Mouse (Mus musculus): ENCODE measurements around the gene Taf12. TPM values are rescaled to one million over a fixed set of nuclear protein-coding genes. Genes with fewer than 3 reads are reported as not detected.

The Taf12 gene
- polyA plus RNA-seq (2015; fragmentation: Nextera tagmentation; extraction: Ambion mirVana): 52.5 and 57.9 TPM in 2 replicates

DNA sequence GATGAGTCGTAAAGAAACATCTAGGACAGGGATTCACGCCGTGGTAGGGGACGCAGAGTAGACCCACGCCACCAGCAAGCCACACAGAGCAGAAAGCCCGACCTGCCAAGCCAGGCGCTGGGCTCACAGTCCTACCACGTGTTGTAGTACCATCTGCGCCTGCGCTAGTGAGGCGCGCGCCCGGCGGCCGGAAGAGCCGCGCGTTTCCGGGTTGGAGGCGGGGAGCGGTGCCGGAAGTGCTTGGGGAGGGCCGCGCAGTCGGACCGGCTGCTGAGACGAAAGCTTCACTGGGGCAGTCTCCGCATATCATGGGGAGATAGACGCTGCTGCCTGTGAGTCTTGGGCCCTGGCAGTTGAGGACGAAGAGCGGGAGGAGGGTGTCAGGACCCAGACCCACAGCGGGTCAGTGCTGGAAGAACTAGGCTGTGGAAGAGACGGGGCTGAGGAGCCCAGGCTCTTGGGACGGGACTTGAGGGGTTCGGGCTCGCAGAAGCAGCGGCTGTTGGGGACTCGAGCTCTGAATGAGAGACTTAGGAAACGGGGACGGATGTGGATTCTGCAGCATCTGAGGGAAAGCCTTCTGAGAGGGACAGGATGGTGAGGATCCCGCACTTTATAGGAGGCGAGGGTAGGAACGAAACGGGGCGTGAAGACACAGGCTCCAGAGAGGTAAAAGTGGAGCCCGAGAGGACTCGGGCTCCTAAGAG, at the start of gene Taf12:
Taf12 (plus strand) TSS at position 220 of the 707 bp plus-strand sequence.
- Histone ChIP-seq H3K9ac (peak within 1 kb of the TSS; percentile 91), H3K9me3 (no peaks in the 10 kb centered on the region), H3K36me3 (no peaks in the 10 kb centered on the region), H3K27ac (peak within 1 kb of the TSS; percentile 94), H3K4me1 (peaks cover 19% of the 10 kb centered on the region), H3K4me3 (peak within 1 kb of the TSS; percentile 87), H3K4me2 (peak within 1 kb of the TSS; percentile 87), H3K27me3 (no peaks in the 10 kb centered on the region)
- peak; percentile 88 for ATAC-seq (ENCODE audit: insufficient number of reproducible peaks, insufficient read depth, low FRiP score, low TSS enrichment, low read depth)
- under 1% methylated on average over 48 of the region's 48 CpGs for WGBS

DNA sequence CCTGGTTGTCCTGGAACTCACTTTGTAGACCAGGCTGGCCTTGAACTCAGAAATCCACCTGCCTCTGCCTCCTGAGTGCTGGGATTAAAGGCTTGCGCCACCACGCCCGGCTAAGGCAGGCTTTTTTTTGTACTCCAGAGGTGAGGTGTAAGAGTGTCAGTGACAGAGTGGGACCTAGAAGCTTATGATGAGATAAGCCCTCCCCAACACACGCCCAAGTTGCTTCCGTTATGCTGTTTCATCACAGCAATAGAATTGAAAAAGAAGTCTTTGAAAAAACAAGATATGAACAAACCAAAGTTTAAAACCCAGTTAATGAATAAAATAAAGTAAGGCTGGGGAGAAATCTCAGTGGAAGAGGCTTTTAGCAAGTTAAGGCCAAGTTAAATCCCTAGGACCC, 43.8 kb upstream of the Taf12 start:
- Histone ChIP-seq H3K4me2 (no peak overlapping the region), H3K4me3 (no peak overlapping the region), H3K4me1 (no peaks in the 10 kb centered on the region), H3K9me3 (no peaks in the 10 kb centered on the region), H3K9ac (no peak overlapping the region), H3K36me3 (peaks cover 96% of the 10 kb centered on the region), H3K27ac (no peak overlapping the region), H3K27me3 (no peaks in the 10 kb centered on the region)
- 97% methylated on average over 5 of the region's 5 CpGs for WGBS
- no peak for ATAC-seq (ENCODE audit: insufficient number of reproducible peaks, insufficient read depth, low FRiP score, low TSS enrichment, low read depth)

DNA sequence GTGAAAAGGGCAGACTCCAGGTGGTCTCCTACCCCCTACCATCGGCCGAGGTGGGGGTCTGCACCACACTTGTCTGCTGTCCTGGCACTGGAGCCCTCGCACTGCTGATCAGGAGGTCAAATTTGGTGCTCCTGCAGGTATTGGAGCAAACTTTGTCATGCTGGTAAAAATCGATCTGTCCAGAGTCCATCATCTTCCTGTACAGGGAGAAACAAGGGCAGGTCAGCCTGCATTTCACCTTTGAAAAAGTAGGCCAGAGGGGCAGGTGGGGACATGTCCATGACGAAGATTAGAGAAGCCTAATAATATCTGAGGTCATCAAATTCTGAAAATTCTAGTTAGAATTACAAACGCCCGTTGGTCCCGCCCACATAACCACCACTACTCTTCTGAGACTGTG, 39.5 kb upstream of the Taf12 start:
- Histone ChIP-seq H3K4me3 (no peak overlapping the region), H3K4me2 (no peak overlapping the region), H3K27me3 (no peaks in the 10 kb centered on the region), H3K27ac (no peak overlapping the region), H3K4me1 (no peaks in the 10 kb centered on the region), H3K9ac (no peak overlapping the region), H3K9me3 (no peaks in the 10 kb centered on the region), H3K36me3 (peaks cover 89% of the 10 kb centered on the region)
- WGBS: 91% methylated on average over 8 of the region's 8 CpGs
- no peak for ATAC-seq (ENCODE audit: insufficient number of reproducible peaks, insufficient read depth, low FRiP score, low TSS enrichment, low read depth)

DNA sequence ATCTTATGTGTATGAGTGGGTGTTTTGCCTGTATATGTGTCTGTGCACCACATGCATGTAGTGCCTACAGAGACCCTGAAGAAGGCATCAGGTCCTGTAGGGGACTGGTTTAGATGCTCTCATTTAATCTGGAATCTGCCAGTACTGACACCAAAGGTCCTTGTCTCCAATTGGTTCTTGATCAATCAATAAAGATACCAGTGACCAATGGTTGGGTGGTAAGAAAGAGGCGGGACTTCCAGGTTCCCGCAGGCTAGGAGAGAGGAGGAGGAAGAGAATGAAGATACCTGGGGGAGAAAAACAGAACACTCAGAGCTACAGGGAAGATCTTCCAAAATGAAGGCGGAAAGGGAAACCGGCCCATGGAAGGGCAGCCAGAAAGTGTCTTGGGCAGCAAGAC, 35.8 kb upstream of the Taf12 start:
- no peaks in the 10 kb centered on the region for H3K4me1 ChIP-seq
- H3K27me3 ChIP-seq: no peaks in the 10 kb centered on the region
- H3K9me3 ChIP-seq: no peaks in the 10 kb centered on the region
- peaks cover 87% of the 10 kb centered on the region for H3K36me3 ChIP-seq
- H3K4me3 ChIP-seq: no peak overlapping the region
- 92% methylated on average over 4 of the region's 4 CpGs for WGBS
- no peak for ATAC-seq (ENCODE audit: insufficient number of reproducible peaks, insufficient read depth, low FRiP score, low TSS enrichment, low read depth)
- H3K9ac ChIP-seq: no peak overlapping the region
- H3K27ac ChIP-seq: no peak overlapping the region
- H3K4me2 ChIP-seq: no peak overlapping the region

DNA sequence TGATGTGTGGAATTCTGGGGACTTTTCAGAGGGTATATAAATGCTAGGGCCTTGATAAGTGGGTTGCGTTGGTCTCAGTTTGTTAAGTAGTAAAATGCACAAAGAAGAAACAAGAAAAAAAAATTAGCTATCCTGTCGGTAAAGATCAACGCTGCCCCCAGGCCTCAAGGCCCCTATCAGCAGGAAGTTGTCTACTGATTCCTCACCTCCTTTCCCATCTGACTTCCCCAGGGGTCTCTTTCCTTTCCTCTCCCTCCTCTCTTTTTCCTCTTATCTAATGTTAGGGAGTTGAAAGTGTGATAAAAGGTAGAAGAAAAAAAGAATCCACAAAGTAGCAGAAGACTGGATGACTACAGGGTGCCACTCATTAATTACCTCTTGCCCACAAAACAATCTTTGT, 33.8 kb upstream of the Taf12 start:
- no peak overlapping the region for H3K4me3 ChIP-seq
- H3K27ac ChIP-seq: no peak overlapping the region
- peaks cover 77% of the 10 kb centered on the region for H3K36me3 ChIP-seq
- no peaks in the 10 kb centered on the region for H3K27me3 ChIP-seq
- H3K9me3 ChIP-seq: no peaks in the 10 kb centered on the region
- no peak overlapping the region for H3K4me2 ChIP-seq
- ATAC-seq (ENCODE audit: insufficient number of reproducible peaks, insufficient read depth, low FRiP score, low TSS enrichment, low read depth): no peak
- 81% methylated on average over 3 of the region's 3 CpGs for WGBS
- no peaks in the 10 kb centered on the region for H3K4me1 ChIP-seq
- no peak overlapping the region for H3K9ac ChIP-seq

DNA sequence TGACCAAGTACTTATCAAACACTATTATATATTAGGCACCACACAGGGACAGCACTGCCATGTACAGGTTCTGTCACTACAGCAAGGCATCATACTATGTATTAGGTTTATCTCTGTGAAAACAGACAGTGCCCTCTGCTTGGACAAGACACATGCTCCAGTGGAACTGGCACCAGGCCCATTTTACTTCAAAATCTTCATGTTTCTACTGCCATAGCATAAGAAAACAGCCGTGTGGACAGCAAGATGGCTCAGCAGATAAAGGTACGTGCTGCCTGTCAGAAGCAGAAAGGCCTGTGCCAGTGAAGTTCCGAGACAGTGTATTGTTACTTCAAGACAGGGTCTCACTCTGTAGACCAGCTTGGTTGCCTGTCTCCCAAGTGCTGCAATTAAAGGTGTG, 33.0 kb upstream of the Taf12 start:
- no peak overlapping the region for H3K4me3 ChIP-seq
- no peak overlapping the region for H3K4me2 ChIP-seq
- 88% methylated on average over 3 of the region's 3 CpGs for WGBS
- no peak overlapping the region for H3K9ac ChIP-seq
- H3K9me3 ChIP-seq: no peaks in the 10 kb centered on the region
- no peak for ATAC-seq (ENCODE audit: insufficient number of reproducible peaks, insufficient read depth, low FRiP score, low TSS enrichment, low read depth)
- H3K27ac ChIP-seq: no peak overlapping the region
- H3K4me1 ChIP-seq: no peaks in the 10 kb centered on the region
- H3K36me3 ChIP-seq: peaks cover 78% of the 10 kb centered on the region
- no peaks in the 10 kb centered on the region for H3K27me3 ChIP-seq

DNA sequence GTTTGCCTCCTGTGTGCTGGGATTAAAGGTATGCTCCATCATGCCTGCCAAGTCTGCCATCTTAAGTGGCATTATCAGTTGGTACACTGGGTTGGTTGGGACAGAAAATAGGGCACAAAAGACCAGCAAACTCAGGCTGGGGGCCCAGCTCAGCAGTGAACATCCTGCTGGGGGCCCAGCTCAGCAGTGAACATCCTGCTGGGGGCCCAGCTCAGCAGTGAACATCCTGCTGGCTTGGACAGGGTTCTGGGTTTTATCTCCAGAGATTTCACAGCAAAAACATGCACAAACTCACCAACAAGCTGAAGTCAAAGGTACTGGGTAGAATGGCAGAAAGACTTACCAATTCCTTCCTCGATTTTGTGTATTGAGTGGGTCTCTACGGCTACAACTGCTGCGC, 28.5 kb upstream of the Taf12 start:
- Histone ChIP-seq H3K4me1 (no peaks in the 10 kb centered on the region), H3K36me3 (peaks cover 80% of the 10 kb centered on the region), H3K27ac (no peak overlapping the region), H3K9ac (no peak overlapping the region), H3K9me3 (no peaks in the 10 kb centered on the region), H3K27me3 (no peaks in the 10 kb centered on the region), H3K4me2 (no peak overlapping the region), H3K4me3 (no peak overlapping the region)
- ATAC-seq (ENCODE audit: insufficient number of reproducible peaks, insufficient read depth, low FRiP score, low TSS enrichment, low read depth): no peak
- 95% methylated on average over 3 of the region's 3 CpGs for WGBS

DNA sequence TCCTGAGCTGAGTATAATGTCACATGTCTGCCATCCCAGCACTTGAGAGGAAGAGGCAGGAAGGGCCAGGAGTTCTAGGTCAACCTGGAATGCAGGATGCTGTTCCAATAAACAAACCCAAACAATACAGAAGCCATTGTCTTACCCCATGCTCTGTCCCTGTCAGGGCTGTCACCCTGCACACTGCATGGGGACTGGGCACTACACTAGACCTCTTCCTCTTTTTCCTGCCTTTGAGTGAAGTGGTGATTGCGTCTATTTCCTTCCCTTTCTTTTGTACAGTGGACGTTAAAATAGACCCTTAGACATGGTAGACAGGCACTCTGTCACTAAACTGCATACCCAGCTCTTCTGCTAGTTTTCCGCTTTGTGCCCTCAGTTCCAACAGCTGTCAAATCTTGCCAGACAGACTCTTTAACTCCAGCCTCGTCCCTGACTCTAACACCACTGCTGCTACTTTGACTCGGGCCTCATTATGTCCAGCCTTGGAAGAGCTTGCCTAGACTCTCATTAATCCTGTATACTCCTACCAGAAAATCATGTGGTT, 26.7 kb upstream of the Taf12 start:
- peaks cover 81% of the 10 kb centered on the region for H3K36me3 ChIP-seq
- no peak for ATAC-seq (ENCODE audit: insufficient number of reproducible peaks, insufficient read depth, low FRiP score, low TSS enrichment, low read depth)
- H3K4me1 ChIP-seq: no peaks in the 10 kb centered on the region
- H3K4me3 ChIP-seq: no peak overlapping the region
- H3K27ac ChIP-seq: no peak overlapping the region
- WGBS: 84% methylated on average over 5 of the region's 5 CpGs
- no peaks in the 10 kb centered on the region for H3K9me3 ChIP-seq
- no peak overlapping the region for H3K9ac ChIP-seq
- H3K27me3 ChIP-seq: no peaks in the 10 kb centered on the region
- H3K4me2 ChIP-seq: no peak overlapping the region

DNA sequence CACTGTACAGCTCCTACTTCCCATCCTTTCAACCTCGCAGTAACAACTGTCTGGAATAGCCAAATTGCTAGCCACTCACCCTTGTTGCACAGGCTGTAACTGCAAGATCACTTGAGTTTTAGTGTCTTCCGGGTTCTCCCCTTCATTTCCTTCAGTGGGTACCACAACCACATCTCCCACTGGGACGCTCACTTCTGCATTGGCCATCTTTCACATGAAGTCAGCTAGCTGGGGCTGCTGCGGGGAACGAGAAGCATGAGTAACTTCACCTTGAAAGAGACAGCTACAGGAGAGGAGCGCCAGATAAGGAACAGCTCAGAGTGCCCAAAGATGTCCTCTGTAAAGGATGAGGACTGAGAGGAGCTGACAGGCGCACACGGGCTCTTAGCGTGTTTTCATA, 22.6 kb upstream of the Taf12 start:
- no peaks in the 10 kb centered on the region for H3K27me3 ChIP-seq
- no peaks in the 10 kb centered on the region for H3K9me3 ChIP-seq
- ATAC-seq (ENCODE audit: insufficient number of reproducible peaks, insufficient read depth, low FRiP score, low TSS enrichment, low read depth): no peak
- no peak overlapping the region for H3K9ac ChIP-seq
- WGBS: 91% methylated on average over 9 of the region's 9 CpGs
- H3K36me3 ChIP-seq: peaks cover 51% of the 10 kb centered on the region
- no peaks in the 10 kb centered on the region for H3K4me1 ChIP-seq
- H3K27ac ChIP-seq: no peak overlapping the region
- no peak overlapping the region for H3K4me3 ChIP-seq
- H3K4me2 ChIP-seq: no peak overlapping the region

DNA sequence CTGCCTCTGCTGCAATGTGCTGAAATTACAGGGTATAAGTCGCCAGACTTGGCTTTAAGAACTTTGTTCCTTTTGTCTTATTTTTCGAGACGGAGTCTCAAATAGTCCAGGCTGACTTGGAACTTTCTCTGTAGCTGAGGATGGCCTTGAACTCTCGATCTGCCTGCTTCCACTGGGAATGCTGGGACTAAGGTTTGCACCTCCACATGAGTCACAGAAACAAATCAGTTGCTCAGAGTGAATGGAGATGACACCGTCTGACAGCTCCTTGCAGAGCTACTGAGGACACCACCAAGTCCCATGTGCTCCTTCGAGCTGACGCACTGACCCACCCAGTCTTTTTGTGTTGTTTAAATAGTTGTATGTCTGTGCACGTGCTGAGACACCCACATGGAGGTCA, 21.0 kb upstream of the Taf12 start:
- Histone ChIP-seq H3K4me3 (no peak overlapping the region), H3K27ac (no peak overlapping the region), H3K4me2 (no peak overlapping the region), H3K4me1 (no peaks in the 10 kb centered on the region), H3K36me3 (peaks cover 39% of the 10 kb centered on the region), H3K27me3 (no peaks in the 10 kb centered on the region), H3K9ac (no peak overlapping the region), H3K9me3 (no peaks in the 10 kb centered on the region)
- WGBS: 86% methylated on average over 8 of the region's 8 CpGs
- ATAC-seq (ENCODE audit: insufficient number of reproducible peaks, insufficient read depth, low FRiP score, low TSS enrichment, low read depth): no peak

DNA sequence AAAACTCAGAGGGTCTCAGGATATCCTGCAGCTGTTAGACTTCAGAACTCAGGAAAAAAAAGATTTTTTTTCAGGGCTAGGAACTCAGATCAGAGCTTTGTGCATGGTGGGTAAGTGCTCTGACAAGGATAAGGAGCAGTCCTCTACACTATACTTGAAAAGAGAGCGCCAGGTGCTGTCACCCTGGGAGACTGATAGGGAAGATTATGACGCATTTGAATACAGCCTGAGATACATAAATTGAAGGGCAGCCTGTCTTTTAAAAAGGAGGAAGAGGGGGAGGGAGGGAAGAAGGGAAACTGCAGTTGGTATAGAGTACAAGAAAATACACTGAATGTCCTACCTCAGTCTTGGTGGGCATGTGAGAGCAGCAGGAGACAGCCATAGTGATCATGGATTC, 20.6 kb upstream of the Taf12 start:
- Histone ChIP-seq H3K4me2 (no peak overlapping the region), H3K4me3 (no peak overlapping the region), H3K27me3 (no peaks in the 10 kb centered on the region), H3K36me3 (peaks cover 37% of the 10 kb centered on the region), H3K27ac (no peak overlapping the region), H3K9me3 (no peaks in the 10 kb centered on the region), H3K9ac (no peak overlapping the region), H3K4me1 (peaks cover 2% of the 10 kb centered on the region)
- no peak for ATAC-seq (ENCODE audit: insufficient number of reproducible peaks, insufficient read depth, low FRiP score, low TSS enrichment, low read depth)
- 87% methylated on average over 2 of the region's 2 CpGs for WGBS

DNA sequence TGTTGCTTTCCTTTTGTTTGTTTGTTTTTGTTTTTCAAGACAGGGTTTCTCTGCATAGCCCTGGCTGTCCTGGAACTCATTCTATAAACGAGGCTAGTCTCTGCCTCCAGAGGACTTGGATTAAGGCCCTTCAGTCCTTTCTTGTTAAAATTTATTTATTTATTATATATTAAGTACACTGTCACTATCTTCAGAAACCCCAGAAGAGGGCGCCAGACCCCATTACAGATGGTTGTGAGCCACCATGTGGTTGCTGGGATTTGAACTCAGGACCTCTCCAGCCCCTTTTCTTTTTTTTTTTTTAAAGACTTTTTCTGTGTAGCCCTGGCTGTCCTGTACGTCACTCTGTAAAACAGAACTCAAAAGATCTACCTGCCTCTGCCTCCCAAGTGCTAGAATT, 19.2 kb upstream of the Taf12 start:
- peaks cover 15% of the 10 kb centered on the region for H3K4me1 ChIP-seq

More for the DNA sequence above, 19.2 kb upstream of the Taf12 start:
- ATAC-seq (ENCODE audit: insufficient number of reproducible peaks, insufficient read depth, low FRiP score, low TSS enrichment, low read depth): no peak
- 69% methylated on average over 3 of the region's 3 CpGs for WGBS
- H3K27me3 ChIP-seq: no peaks in the 10 kb centered on the region
- H3K9me3 ChIP-seq: no peaks in the 10 kb centered on the region
- H3K4me2 ChIP-seq: no peak overlapping the region
- H3K27ac ChIP-seq: no peak overlapping the region
- no peak overlapping the region for H3K9ac ChIP-seq
- peaks cover 27% of the 10 kb centered on the region for H3K36me3 ChIP-seq
- no peak overlapping the region for H3K4me3 ChIP-seq
